Mouse (Mus musculus): ENCODE data around the gene Rusc1. TPM values are rescaled to one million over a fixed set of nuclear protein-coding genes. Genes with fewer than 3 reads are reported as not detected.

The Rusc1 gene
- polyA plus RNA-seq, 1 experiment from 2014 or later: 9.8 TPM

GRCm38 (mm10) chr3:89061696-89062095 is 31.4 kb downstream of the Rusc1 start:
- ATAC-seq (ENCODE audit: extremely low read depth, insufficient number of reproducible peaks, low FRiP score, low TSS enrichment): no peak
- Histone ChIP-seq H3K4me3 (no peak overlapping the region), H3K9ac (no peak overlapping the region), H3K27me3 (replicated peaks) (no peaks in the 10 kb centered on the region), H3K27ac (replicated peaks) (no peak overlapping the region), H3K4me2 (no peak overlapping the region), H3K9me3 (no peaks in the 10 kb centered on the region), H3K36me3 (peaks cover 96% of the 10 kb centered on the region), H3K4me1 (no peaks in the 10 kb centered on the region)
- WGBS: 78% methylated on average over 3 of the region's 3 CpGs

- Histone ChIP-seq H3K9ac (no peak overlapping the region), H3K27me3 (replicated peaks) (no peaks in the 10 kb centered on the region), H3K4me3 (no peak overlapping the region), H3K4me2 (no peak overlapping the region), H3K36me3 (peaks cover 98% of the 10 kb centered on the region), H3K27ac (replicated peaks) (no peak overlapping the region), H3K9me3 (no peaks in the 10 kb centered on the region), H3K4me1 (no peaks in the 10 kb centered on the region)
- no peak for ATAC-seq (ENCODE audit: extremely low read depth, insufficient number of reproducible peaks, low FRiP score, low TSS enrichment)
- WGBS: 90% methylated on average over 3 of the region's 3 CpGs
Observed at GRCm38 (mm10) chr3:89058783-89059182, 34.3 kb downstream of the Rusc1 start.

- H3K9me3 ChIP-seq: no peaks in the 10 kb centered on the region
- H3K4me3 ChIP-seq: no peak overlapping the region
- H3K27ac ChIP-seq (replicated peaks): no peak overlapping the region
- whole genome bisulfite sequencing: 94% methylated on average over 9 of the region's 9 CpGs
- no peak for ATAC-seq (ENCODE audit: extremely low read depth, insufficient number of reproducible peaks, low FRiP score, low TSS enrichment)
- H3K4me1 ChIP-seq: peaks cover 2% of the 10 kb centered on the region; the same call in 1 of the 2 replicates
- no peak overlapping the region for H3K9ac ChIP-seq
- H3K4me2 ChIP-seq: no peak overlapping the region
- peaks cover 96% of the 10 kb centered on the region for H3K36me3 ChIP-seq
- H3K27me3 ChIP-seq (replicated peaks): no peaks in the 10 kb centered on the region
Observed at GRCm38 (mm10) chr3:89058361-89058760, 34.8 kb downstream of the Rusc1 start.

GRCm38 (mm10) chr3:89043359-89043758 is 49.8 kb downstream of the Rusc1 start:
- Histone ChIP-seq H3K36me3 (peaks cover 90% of the 10 kb centered on the region), H3K4me2 (no peak overlapping the region), H3K9me3 (no peaks in the 10 kb centered on the region), H3K27me3 (replicated peaks) (no peaks in the 10 kb centered on the region), H3K4me1 (no peaks in the 10 kb centered on the region), H3K27ac (replicated peaks) (no peak overlapping the region), H3K4me3 (no peak overlapping the region), H3K9ac (no peak overlapping the region)
- ATAC-seq (ENCODE audit: extremely low read depth, insufficient number of reproducible peaks, low FRiP score, low TSS enrichment): no peak
- 97% methylated on average over 4 of the region's 4 CpGs for WGBS

Other genes starting within 250 kb of the Rusc1 start
- 48.6 and 52.3 TPM in 2 replicates for gene Msto1, start 179.3 kb downstream of the Rusc1 start, polyA plus RNA-seq (2015; fragmentation: Nextera tagmentation; extraction: Ambion mirVana)
- gene Ash1l, start 142.7 kb downstream of the Rusc1 start, polyA plus RNA-seq (2015; fragmentation: Nextera tagmentation; extraction: Ambion mirVana): 12.4 and 12.8 TPM in 2 replicates
- 125 and 132 TPM in 2 replicates for gene Dap3, start 142.1 kb downstream of the Rusc1 start, polyA plus RNA-seq (2015; fragmentation: Nextera tagmentation; extraction: Ambion mirVana)
- not detected in 2 replicates for gene Gm43738, start 7.8 kb upstream of the Rusc1 start, polyA plus RNA-seq (2015; fragmentation: Nextera tagmentation; extraction: Ambion mirVana)
- gene Fdps, start 8.6 kb upstream of the Rusc1 start, polyA plus RNA-seq (2015; fragmentation: Nextera tagmentation; extraction: Ambion mirVana): 119 and 130 TPM in 2 replicates
- 0.98 and 5.3 TPM in 2 replicates for gene Pklr, start 42.8 kb upstream of the Rusc1 start, polyA plus RNA-seq (2015; fragmentation: Nextera tagmentation; extraction: Ambion mirVana)
- gene Hcn3, start 66.9 kb upstream of the Rusc1 start, polyA plus RNA-seq (2015; fragmentation: Nextera tagmentation; extraction: Ambion mirVana): 0.68 and 1.0 TPM in 2 replicates
- 16.9 and 17.4 TPM in 2 replicates for gene Clk2, start 71.5 kb upstream of the Rusc1 start, polyA plus RNA-seq (2015; fragmentation: Nextera tagmentation; extraction: Ambion mirVana)
- 83.4 and 88.1 TPM in 2 replicates for gene Scamp3, start 84.2 kb upstream of the Rusc1 start, polyA plus RNA-seq (2015; fragmentation: Nextera tagmentation; extraction: Ambion mirVana)
- 12.8 and 13.5 TPM in 2 replicates for gene Fam189b, start 89.8 kb upstream of the Rusc1 start, polyA plus RNA-seq (2015; fragmentation: Nextera tagmentation; extraction: Ambion mirVana)
- gene Gba, start 109.6 kb upstream of the Rusc1 start, polyA plus RNA-seq (2015; fragmentation: Nextera tagmentation; extraction: Ambion mirVana): 32.7 and 34.8 TPM in 2 replicates
- 15.6 and 16.2 TPM in 2 replicates for gene Thbs3, start 121.9 kb upstream of the Rusc1 start, polyA plus RNA-seq (2015; fragmentation: Nextera tagmentation; extraction: Ambion mirVana)
- 125 and 126 TPM in 2 replicates for gene Mtx1, start 133.8 kb upstream of the Rusc1 start, polyA plus RNA-seq (2015; fragmentation: Nextera tagmentation; extraction: Ambion mirVana)
- gene Muc1, start 135.7 kb upstream of the Rusc1 start, polyA plus RNA-seq (2015; fragmentation: Nextera tagmentation; extraction: Ambion mirVana): 0.59 and 1.1 TPM in 2 replicates
- 216 and 229 TPM in 2 replicates for gene Krtcap2, start 152.7 kb upstream of the Rusc1 start, polyA plus RNA-seq (2015; fragmentation: Nextera tagmentation; extraction: Ambion mirVana)
- gene Trim46, start 153.0 kb upstream of the Rusc1 start, polyA plus RNA-seq (2015; fragmentation: Nextera tagmentation; extraction: Ambion mirVana): 0.70 and 0.76 TPM in 2 replicates
- 77.5 and 85.1 TPM in 2 replicates for gene Dpm3, start 166.0 kb upstream of the Rusc1 start, polyA plus RNA-seq (2015; fragmentation: Nextera tagmentation; extraction: Ambion mirVana)
- gene Slc50a1, start 177.3 kb upstream of the Rusc1 start, polyA plus RNA-seq (2015; fragmentation: Nextera tagmentation; extraction: Ambion mirVana): 40.6 and 40.7 TPM in 2 replicates
- 33.3 and 38.4 TPM in 2 replicates for gene Efna1, start 187.8 kb upstream of the Rusc1 start, polyA plus RNA-seq (2015; fragmentation: Nextera tagmentation; extraction: Ambion mirVana)
- 1.8 and 1.9 TPM in 2 replicates for gene Efna3, start 229.7 kb upstream of the Rusc1 start, polyA plus RNA-seq (2015; fragmentation: Nextera tagmentation; extraction: Ambion mirVana)
- gene Efna4, start 244.7 kb upstream of the Rusc1 start, polyA plus RNA-seq (2015; fragmentation: Nextera tagmentation; extraction: Ambion mirVana): 9.9 and 10.2 TPM in 2 replicates